Mouse (Mus musculus): ENCODE data around the gene Comtd1. TPM values are rescaled to one million over a fixed set of nuclear protein-coding genes. Genes with fewer than 3 reads are reported as not detected.
A peak's percentile ranks its signal among the peaks of the same experiment; 100 is the strongest.

The Comtd1 gene
- polyA plus RNA-seq, 1 experiment from 2014 or later, result 29.8 TPM

DNA sequence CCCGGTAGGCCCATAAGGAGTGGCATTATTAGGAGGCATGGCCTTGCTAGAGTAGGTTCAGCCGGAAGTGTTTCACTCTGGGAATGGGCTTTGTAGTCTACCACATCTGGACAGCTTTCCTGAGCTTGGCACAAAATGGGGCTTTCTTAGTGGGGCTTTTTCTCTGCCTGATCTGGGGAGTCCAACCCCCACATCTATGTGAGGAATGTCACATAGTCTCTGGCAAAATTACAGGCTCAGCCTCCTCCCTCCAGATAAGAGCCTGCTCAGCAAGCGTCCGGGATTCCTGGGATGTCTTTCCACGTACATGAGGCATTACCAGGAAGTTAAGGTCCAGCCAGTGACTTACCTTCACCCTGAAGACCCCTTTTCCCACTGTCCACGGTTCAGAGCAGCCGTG lies 24.9 kb downstream of the Comtd1 start:
- Histone ChIP-seq H3K9ac (replicated peaks; ENCODE audit: low read depth, low read length) (no peak overlapping the region), H3K4me2 (replicated peaks; ENCODE audit: low read depth, low read length) (no peak overlapping the region), H3K9me3 (ENCODE audit: control insufficient read depth, low read depth, low read length) (no peaks in the 10 kb centered on the region), H3K27ac (ENCODE audit: low read length) (no peak overlapping the region), H3K4me3 (ENCODE audit: low read depth, low read length) (no peak overlapping the region), H3K36me3 (ENCODE audit: control insufficient read depth, insufficient read depth, low read length) (no peaks in the 10 kb centered on the region), H3K4me1 (ENCODE audit: control insufficient read depth, insufficient read depth, low read length) (peaks cover 6% of the 10 kb centered on the region), H3K27me3 (ENCODE audit: control insufficient read depth, insufficient read depth, low read length) (no peaks in the 10 kb centered on the region)
- ATAC-seq (ENCODE audit: insufficient number of reproducible peaks, insufficient read depth, low FRiP score, low read depth), result no peak
- WGBS, result 58% methylated on average over 7 of the region's 7 CpGs

DNA sequence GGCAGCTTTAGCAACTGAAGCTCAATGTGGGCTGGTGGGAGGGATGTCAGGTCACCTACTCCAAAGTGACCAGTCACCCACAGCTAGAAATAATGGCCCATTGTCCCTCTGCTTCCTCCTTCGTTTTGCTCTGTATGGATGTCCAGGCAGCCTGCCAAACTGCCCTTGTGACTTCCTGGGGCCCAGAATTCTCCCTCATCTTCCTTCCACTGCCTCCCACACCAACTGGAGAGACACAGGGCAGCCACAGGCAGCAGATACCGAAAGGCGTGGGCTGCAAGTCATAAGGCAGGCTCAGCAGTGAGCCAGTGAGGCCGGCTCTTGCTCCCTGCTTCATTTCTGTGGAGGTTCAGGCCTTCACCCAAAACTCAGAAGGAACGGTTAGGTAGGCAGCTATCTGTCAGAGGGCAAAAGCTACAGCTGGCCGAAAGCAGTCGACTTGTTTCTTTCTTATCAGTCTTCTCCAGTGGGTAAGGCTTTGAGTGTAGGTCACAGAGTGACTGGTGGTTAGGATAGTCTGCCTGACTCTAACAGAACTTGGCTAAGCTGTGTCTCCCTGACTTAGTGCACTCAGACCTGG lies 25.9 kb downstream of the Comtd1 start:
- no peak overlapping the region for H3K9ac ChIP-seq (replicated peaks; ENCODE audit: low read depth, low read length)
- 32% methylated on average over 7 of the region's 7 CpGs for WGBS
- peak overlapping the region; percentile 83 for H3K27ac ChIP-seq (ENCODE audit: low read length)
- H3K9me3 ChIP-seq (ENCODE audit: control insufficient read depth, low read depth, low read length), result no peaks in the 10 kb centered on the region
- H3K4me1 ChIP-seq (ENCODE audit: control insufficient read depth, insufficient read depth, low read length), result peaks cover 6% of the 10 kb centered on the region
- no peaks in the 10 kb centered on the region for H3K27me3 ChIP-seq (ENCODE audit: control insufficient read depth, insufficient read depth, low read length)
- peak; percentile 59; the same call in 1 of the 2 replicates for ATAC-seq (ENCODE audit: insufficient number of reproducible peaks, insufficient read depth, low FRiP score, low read depth)
- H3K4me3 ChIP-seq (ENCODE audit: low read depth, low read length), result no peak overlapping the region
- no peak overlapping the region for H3K4me2 ChIP-seq (replicated peaks; ENCODE audit: low read depth, low read length)
- H3K36me3 ChIP-seq (ENCODE audit: control insufficient read depth, insufficient read depth, low read length), result no peaks in the 10 kb centered on the region

- no peak overlapping the region for H3K9ac ChIP-seq (replicated peaks; ENCODE audit: low read depth, low read length)
- no peaks in the 10 kb centered on the region for H3K27me3 ChIP-seq (ENCODE audit: control insufficient read depth, insufficient read depth, low read length)
- 66% methylated on average over 7 of the region's 7 CpGs for WGBS
- H3K9me3 ChIP-seq (ENCODE audit: control insufficient read depth, low read depth, low read length), result no peaks in the 10 kb centered on the region
- peaks cover 6% of the 10 kb centered on the region for H3K4me1 ChIP-seq (ENCODE audit: control insufficient read depth, insufficient read depth, low read length)
- H3K4me3 ChIP-seq (ENCODE audit: low read depth, low read length), result no peak overlapping the region
- peak overlapping the region; percentile 83; the same call in 1 of the 2 replicates for H3K27ac ChIP-seq (ENCODE audit: low read length)
- H3K4me2 ChIP-seq (replicated peaks; ENCODE audit: low read depth, low read length), result no peak overlapping the region
- ATAC-seq (ENCODE audit: insufficient number of reproducible peaks, insufficient read depth, low FRiP score, low read depth), result no peak
- H3K36me3 ChIP-seq (ENCODE audit: control insufficient read depth, insufficient read depth, low read length), result no peaks in the 10 kb centered on the region
Observed at GRCm38 (mm10) chr14:21822307-21822706, 26.5 kb downstream of the Comtd1 start.

- Histone ChIP-seq H3K27ac (ENCODE audit: low read length) (no peak overlapping the region), H3K9me3 (ENCODE audit: control insufficient read depth, low read depth, low read length) (no peaks in the 10 kb centered on the region), H3K27me3 (ENCODE audit: control insufficient read depth, insufficient read depth, low read length) (no peaks in the 10 kb centered on the region), H3K4me2 (replicated peaks; ENCODE audit: low read depth, low read length) (no peak overlapping the region), H3K9ac (replicated peaks; ENCODE audit: low read depth, low read length) (no peak overlapping the region), H3K4me1 (ENCODE audit: control insufficient read depth, insufficient read depth, low read length) (peaks cover 6% of the 10 kb centered on the region), H3K36me3 (ENCODE audit: control insufficient read depth, insufficient read depth, low read length) (no peaks in the 10 kb centered on the region), H3K4me3 (ENCODE audit: low read depth, low read length) (no peak overlapping the region)
- 86% methylated on average over 4 of the region's 4 CpGs for WGBS
- ATAC-seq (ENCODE audit: insufficient number of reproducible peaks, insufficient read depth, low FRiP score, low read depth), result no peak
Observed at GRCm38 (mm10) chr14:21820880-21821505, 27.8 kb downstream of the Comtd1 start.

DNA sequence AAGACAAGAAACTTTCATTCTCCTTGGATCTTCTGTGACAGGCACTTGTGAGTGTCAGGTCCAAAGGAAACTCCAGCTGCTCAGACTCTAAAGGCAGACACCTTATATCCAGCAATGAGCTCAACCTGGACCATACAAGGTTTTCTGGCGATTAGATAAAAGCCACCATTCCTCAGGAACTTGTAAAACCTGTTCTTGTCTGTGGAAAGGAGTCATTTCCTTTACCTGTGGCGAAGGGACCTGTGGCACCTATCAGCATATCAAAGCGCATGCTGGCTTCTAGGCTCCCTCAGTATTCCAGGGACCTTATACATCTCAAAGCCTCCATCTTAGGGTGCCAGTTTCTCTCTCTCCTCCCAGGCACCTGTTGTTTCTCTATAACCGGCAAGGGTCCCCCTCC lies 31.3 kb downstream of the Comtd1 start:
- H3K36me3 ChIP-seq (ENCODE audit: control insufficient read depth, insufficient read depth, low read length), result no peaks in the 10 kb centered on the region
- no peak overlapping the region for H3K4me2 ChIP-seq (replicated peaks; ENCODE audit: low read depth, low read length)
- no peak overlapping the region; the same call in 1 of the 2 replicates for H3K27ac ChIP-seq (ENCODE audit: low read length)
- WGBS, result 39% methylated on average over 4 of the region's 4 CpGs
- no peak overlapping the region for H3K9ac ChIP-seq (replicated peaks; ENCODE audit: low read depth, low read length)
- H3K27me3 ChIP-seq (ENCODE audit: control insufficient read depth, insufficient read depth, low read length), result no peaks in the 10 kb centered on the region
- no peak overlapping the region for H3K4me3 ChIP-seq (ENCODE audit: low read depth, low read length)
- H3K4me1 ChIP-seq (ENCODE audit: control insufficient read depth, insufficient read depth, low read length), result no peaks in the 10 kb centered on the region
- peak; percentile 43; the same call in 1 of the 2 replicates for ATAC-seq (ENCODE audit: insufficient number of reproducible peaks, insufficient read depth, low FRiP score, low read depth)
- no peaks in the 10 kb centered on the region for H3K9me3 ChIP-seq (ENCODE audit: control insufficient read depth, low read depth, low read length)

DNA sequence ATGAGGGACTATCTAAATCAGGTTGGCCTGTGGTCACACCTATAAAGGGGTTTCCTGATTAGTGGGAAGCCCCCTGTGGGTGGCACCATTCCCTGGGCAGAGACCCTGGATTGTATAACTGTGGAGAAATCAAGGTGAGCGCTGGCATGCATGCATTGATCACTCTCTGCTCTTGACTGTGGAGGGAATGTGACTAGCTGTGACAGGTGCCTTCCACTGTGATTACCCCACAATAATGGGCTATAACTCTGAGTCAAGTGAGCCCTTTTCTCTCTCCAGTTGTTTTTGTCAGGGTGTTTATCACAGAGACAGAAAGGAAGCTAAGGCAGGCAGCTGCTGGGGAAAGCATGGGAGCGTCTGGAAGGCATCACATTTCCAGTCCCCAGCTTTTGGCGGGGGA lies 32.5 kb downstream of the Comtd1 start:
- no peaks in the 10 kb centered on the region for H3K4me1 ChIP-seq (ENCODE audit: control insufficient read depth, insufficient read depth, low read length)
- no peaks in the 10 kb centered on the region for H3K9me3 ChIP-seq (ENCODE audit: control insufficient read depth, low read depth, low read length)
- H3K9ac ChIP-seq (replicated peaks; ENCODE audit: low read depth, low read length), result no peak overlapping the region
- no peak overlapping the region for H3K4me2 ChIP-seq (replicated peaks; ENCODE audit: low read depth, low read length)
- WGBS, result 59% methylated on average over 3 of the region's 3 CpGs
- no peak overlapping the region for H3K4me3 ChIP-seq (ENCODE audit: low read depth, low read length)
- no peaks in the 10 kb centered on the region for H3K27me3 ChIP-seq (ENCODE audit: control insufficient read depth, insufficient read depth, low read length)
- no peaks in the 10 kb centered on the region for H3K36me3 ChIP-seq (ENCODE audit: control insufficient read depth, insufficient read depth, low read length)
- no peak for ATAC-seq (ENCODE audit: insufficient number of reproducible peaks, insufficient read depth, low FRiP score, low read depth)
- H3K27ac ChIP-seq (ENCODE audit: low read length), result no peak overlapping the region; the same call in 1 of the 2 replicates

GRCm38 (mm10) chr14:21814606-21815005 lies 34.2 kb downstream of the Comtd1 start:
- no peak overlapping the region for H3K4me3 ChIP-seq (ENCODE audit: low read depth, low read length)
- no peaks in the 10 kb centered on the region for H3K4me1 ChIP-seq (ENCODE audit: control insufficient read depth, insufficient read depth, low read length)
- ATAC-seq (ENCODE audit: insufficient number of reproducible peaks, insufficient read depth, low FRiP score, low read depth), result no peak
- no peak overlapping the region for H3K9ac ChIP-seq (replicated peaks; ENCODE audit: low read depth, low read length)
- H3K27ac ChIP-seq (ENCODE audit: low read length), result no peak overlapping the region
- no peaks in the 10 kb centered on the region for H3K27me3 ChIP-seq (ENCODE audit: control insufficient read depth, insufficient read depth, low read length)
- no peaks in the 10 kb centered on the region for H3K36me3 ChIP-seq (ENCODE audit: control insufficient read depth, insufficient read depth, low read length)
- no peak overlapping the region for H3K4me2 ChIP-seq (replicated peaks; ENCODE audit: low read depth, low read length)
- no peaks in the 10 kb centered on the region for H3K9me3 ChIP-seq (ENCODE audit: control insufficient read depth, low read depth, low read length)
- 93% methylated on average over 4 of the region's 4 CpGs for WGBS

DNA sequence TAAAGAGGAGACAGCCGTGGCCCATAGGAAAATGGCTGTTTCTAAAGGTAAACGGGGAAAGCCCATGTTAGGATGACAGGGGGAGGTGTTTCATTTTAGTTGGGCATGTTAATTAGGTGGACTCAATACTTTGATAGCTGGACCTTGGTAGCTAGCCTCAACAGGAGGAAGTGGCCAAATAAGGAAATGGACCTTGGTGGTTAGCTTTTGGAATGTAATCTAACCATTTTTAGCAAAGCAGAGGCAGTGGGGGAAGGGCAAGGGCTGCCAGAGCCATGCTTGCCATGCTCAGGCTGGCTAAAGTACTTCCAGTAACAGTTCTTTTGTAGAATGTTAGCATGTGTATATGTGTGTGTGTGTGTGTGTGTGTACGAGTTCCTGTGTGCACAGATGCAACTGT lies 34.9 kb downstream of the Comtd1 start:
- WGBS, result 80% methylated on average over 3 of the region's 3 CpGs
- ATAC-seq (ENCODE audit: insufficient number of reproducible peaks, insufficient read depth, low FRiP score, low read depth), result no peak
- no peak overlapping the region for H3K9ac ChIP-seq (replicated peaks; ENCODE audit: low read depth, low read length)
- H3K4me3 ChIP-seq (ENCODE audit: low read depth, low read length), result no peak overlapping the region
- H3K36me3 ChIP-seq (ENCODE audit: control insufficient read depth, insufficient read depth, low read length), result no peaks in the 10 kb centered on the region
- no peaks in the 10 kb centered on the region for H3K9me3 ChIP-seq (ENCODE audit: control insufficient read depth, low read depth, low read length)
- H3K27me3 ChIP-seq (ENCODE audit: control insufficient read depth, insufficient read depth, low read length), result no peaks in the 10 kb centered on the region
- H3K27ac ChIP-seq (ENCODE audit: low read length), result no peak overlapping the region
- H3K4me1 ChIP-seq (ENCODE audit: control insufficient read depth, insufficient read depth, low read length), result no peaks in the 10 kb centered on the region
- H3K4me2 ChIP-seq (replicated peaks; ENCODE audit: low read depth, low read length), result no peak overlapping the region

DNA sequence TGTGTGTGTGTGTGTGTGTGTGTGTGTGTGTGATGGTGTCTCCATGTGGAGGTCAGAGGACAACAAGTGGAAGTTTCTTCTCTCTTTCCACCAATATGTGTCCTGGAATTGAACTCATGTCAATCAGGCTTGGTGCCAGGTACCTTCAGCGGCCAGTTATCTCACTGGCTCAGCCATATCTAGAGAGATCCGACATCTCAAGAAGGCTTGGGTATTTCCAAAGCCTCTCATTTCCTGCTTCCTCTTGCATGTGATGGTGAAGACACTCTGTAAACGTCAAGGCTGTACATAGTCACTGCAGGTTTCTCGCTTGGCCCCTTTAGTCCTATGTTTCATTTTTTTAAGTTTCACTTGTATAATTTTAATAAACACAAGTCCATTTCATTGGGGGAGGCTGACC lies 35.6 kb downstream of the Comtd1 start:
- H3K4me2 ChIP-seq (replicated peaks; ENCODE audit: low read depth, low read length), result no peak overlapping the region
- ATAC-seq (ENCODE audit: insufficient number of reproducible peaks, insufficient read depth, low FRiP score, low read depth), result no peak
- no peaks in the 10 kb centered on the region for H3K36me3 ChIP-seq (ENCODE audit: control insufficient read depth, insufficient read depth, low read length)
- 66% methylated on average over 4 of the region's 4 CpGs for WGBS
- no peak overlapping the region for H3K9ac ChIP-seq (replicated peaks; ENCODE audit: low read depth, low read length)
- H3K9me3 ChIP-seq (ENCODE audit: control insufficient read depth, low read depth, low read length), result no peaks in the 10 kb centered on the region
- H3K4me3 ChIP-seq (ENCODE audit: low read depth, low read length), result no peak overlapping the region
- H3K27ac ChIP-seq (ENCODE audit: low read length), result no peak overlapping the region
- no peaks in the 10 kb centered on the region for H3K27me3 ChIP-seq (ENCODE audit: control insufficient read depth, insufficient read depth, low read length)
- no peaks in the 10 kb centered on the region for H3K4me1 ChIP-seq (ENCODE audit: control insufficient read depth, insufficient read depth, low read length)

Measured in stomach, embryonic 14.5 days (tissue).